Mouse (Mus musculus): ENCODE results near the gene Cbr3.
A peak's percentile ranks its signal among the peaks of the same experiment; 100 is the strongest.

The Cbr3 gene

DNA sequence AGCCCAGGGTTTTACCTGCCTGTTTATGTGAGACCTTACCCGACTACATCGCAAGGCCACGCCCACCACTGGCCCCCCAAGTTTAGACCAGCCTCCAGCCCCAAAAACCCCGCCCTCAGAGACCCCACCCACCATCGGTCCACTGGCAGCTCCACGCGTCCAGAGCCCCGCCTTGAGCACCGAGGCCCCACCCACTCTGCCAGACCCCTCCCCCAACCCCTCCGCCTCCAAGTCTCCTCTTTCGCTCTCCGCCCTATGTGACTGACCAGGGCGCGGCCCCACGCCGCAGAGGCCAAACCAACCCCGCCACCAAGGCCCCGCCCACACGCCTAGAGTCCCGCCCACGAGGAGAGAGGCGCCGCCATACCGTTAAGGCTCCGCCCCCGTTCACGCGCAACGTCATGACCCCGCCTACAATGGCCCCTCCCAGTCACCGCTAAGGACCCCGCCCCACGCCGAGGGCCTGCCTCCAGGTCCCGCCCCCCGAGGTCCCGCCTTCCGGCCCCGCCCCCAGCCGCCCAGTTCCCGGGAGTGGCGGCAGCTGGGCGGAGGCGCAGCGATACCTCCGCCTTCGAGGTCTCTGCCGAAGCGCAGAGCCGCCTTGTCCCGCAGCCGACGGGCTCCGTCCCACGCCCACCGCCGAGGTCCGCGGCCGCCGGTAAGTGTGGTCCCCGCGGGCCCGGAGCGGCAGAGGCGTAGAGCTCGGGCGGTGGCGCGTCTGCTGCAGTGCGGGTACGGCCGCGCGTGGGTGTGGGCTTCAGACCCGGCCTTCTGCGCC lies 28.6 kb downstream of the Cbr3 start, which contains the start of gene Dop1b:
Gene Dop1b (plus strand): TSS at position 494 of the 778 bp plus-strand sequence.
- peak; percentile 97 for DNase-seq (ENCODE audit: low read depth, low spot score)

DNA sequence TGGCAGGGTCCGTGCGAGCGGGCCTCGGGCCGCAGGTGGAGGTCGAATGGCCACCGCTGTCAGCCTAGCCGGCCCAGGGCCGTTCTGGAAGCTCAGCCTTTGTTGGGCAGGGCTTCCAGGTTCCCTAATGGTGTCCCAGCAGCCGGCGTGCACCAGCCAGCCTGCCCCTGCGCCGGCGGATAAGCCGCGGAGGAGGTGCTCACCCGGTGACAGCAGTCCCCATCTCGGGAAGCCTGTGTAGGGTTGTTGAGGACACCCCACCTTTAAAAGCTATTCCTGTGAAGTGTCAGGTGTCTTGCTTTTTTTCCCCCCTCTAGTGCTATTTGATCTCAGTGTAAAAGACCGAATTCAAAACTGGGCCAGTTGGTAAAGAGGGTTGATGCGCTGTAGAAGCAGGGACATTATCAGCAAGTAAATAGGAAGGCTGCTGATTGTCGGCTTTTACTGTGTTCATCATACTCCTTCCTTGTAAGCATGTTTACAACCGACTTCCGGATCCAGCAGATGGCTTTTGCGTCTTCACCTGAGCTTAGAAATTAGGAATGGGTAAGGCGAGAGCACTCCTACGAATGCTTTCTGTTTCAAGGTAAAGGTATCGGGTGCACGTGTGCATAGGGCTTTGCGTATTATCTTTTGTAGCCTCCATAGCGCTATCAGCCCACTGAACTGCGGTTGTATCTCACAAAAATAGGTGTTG lies 29.3 kb downstream of the Cbr3 start:
- DNase-seq (ENCODE audit: low read depth, low spot score): peak; percentile 48

DNA sequence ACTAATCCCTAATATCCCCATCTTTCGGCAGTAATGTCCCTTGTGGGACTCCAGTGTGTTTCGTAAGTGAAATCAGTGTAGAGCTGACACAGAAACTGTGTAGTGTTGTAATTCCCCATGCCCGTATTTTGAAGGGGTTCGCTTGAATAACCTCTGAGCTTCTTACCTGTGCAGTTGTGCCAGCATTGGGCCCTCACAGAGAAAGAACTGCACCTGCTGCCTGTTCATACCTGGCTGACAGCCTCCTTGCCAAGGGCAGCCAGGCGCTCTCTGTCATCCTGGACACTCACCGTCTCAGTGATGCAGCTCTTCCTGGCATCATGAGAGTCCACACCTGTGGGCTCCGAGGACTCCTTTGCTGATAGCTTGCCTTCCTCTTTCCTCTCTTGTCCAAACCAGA lies 30.0 kb downstream of the Cbr3 start:
- DNase-seq (ENCODE audit: low read depth, low spot score): no peak

DNA sequence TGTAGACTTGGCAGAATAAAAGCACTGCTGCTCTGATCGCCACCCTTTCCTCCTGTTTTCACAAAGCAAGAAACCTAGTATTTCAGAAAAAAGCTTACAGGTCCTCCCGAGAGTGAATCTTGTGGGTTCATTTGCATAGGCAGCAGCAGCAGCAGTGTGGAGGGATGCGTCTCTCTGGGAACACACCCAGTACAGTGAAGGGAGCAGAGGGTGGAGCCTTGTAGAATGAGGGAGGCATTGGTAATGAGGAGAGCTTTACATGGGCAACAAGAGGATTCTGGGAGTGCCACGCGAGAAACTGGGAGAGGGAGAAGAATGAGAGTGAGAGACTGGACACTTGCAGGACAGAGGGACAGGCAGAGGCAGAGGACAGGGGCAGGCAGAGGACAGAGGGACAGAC lies 31.4 kb downstream of the Cbr3 start:
- DNase-seq (ENCODE audit: low read depth, low spot score): no peak

DNA sequence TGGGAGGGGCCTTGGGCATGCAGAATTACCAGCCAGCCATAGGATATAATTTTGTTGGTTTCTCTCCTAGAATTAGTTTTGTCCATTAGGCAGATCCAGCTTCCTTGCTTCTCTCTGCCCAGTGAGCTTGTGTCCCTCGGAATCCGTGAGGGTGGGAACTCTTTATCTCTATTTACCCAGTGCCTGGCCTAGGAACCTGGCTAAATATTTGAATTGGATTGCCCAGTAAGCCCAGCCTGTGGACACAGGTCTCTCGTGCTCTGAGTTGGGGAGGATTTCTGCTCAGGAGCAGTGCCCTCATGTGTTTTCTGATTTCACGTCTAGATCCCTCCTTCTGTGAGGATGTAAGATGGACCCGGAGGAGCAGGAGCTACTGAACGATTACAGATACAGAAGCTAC lies 32.8 kb downstream of the Cbr3 start:
- no peak for DNase-seq (ENCODE audit: low read depth, low spot score)

DNA sequence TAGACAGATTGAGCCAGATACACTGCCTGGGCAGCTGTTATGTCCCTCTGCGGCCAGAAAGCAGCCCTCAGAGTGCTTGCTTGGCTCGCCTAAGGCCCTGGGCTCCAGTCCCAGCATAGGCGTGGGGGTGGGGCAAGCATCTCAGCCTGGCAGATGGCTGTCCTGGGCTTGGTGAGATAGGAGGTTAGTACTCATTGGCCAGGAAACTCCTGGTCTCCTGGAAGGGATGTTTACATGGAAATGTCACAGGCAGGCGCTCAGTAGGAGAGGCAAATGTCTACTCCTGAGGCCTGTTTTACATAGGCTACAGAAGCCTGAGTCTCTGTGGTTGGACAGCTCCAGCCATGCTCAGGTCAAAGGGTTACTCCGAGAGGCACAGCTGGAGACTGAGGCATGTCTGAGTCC lies 34.3 kb downstream of the Cbr3 start:
- no peak for DNase-seq (ENCODE audit: low read depth, low spot score)

DNA sequence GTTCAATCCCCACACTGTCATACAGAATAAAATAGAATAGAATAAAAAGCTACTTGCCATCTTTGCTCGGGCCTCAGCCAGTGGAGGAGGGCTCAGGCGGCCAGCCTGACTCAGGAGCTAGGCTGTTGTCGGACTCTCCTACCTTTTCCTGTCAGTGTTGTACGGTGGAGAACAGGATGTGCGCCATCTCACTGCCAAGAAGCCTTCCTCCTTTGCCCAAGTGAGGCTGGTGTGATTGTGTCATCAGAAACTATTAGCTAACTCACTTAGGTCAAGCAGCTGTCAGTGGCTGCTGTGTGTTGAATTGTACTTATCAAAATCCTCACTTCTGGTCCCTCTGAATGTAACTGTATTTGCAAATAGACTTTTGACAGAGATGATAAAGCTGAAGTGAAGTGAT lies 38.8 kb downstream of the Cbr3 start:
- DNase-seq (ENCODE audit: low read depth, low spot score): no peak

DNA sequence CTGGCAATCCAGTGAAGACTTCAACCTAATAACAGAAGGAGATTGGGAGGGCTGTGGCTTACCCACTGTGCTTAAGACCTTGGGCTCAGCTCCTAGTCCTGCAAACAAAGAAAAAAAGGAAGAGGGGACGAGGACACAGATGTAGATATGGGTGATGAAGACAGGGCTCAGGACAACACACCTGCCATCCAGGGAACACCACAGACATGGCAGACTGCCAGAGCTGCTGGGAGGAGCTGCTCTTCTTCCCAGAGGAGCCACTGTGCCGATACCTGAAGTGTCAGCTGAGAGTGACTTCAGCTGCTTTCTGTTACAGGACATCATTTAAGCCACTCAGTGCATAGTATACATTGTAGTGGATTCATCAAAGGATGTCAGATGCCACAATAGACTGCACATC lies 39.5 kb downstream of the Cbr3 start:
- no peak for DNase-seq (ENCODE audit: low read depth, low spot score)

DNA sequence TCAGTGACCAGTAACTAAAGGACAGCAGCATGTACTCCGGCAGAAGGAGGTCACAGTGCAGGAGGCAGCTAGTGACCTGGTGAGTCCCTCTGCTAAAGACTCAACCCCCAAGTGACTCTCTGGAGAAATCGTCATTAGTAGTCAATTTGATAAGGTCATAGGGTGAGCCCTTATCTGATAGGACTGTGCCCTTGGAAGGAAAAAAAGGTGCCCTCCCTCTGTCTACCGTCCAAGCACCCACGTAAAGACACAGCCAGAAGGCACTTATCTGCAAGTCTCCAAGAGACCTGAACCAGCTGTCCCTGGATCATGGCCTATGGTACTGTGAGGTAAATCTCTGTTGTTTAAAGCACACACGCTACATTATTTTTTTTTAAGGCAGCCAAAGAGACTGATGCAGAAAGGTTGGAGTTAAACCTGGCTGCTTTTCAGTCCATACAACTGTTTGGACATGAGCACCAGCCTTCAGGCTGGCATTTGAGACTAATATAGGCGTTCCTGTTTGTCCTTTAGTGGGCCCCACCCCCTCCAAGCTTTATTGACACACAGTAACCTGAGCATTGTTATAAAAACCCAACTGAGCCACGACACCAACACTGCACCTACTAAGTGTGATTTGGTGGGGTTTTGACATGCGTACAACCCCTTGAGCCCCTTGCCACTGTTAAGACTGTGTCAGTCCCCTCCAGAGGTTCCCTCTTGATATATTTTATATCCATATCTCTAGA lies 42.6 kb downstream of the Cbr3 start:
- DNase-seq (ENCODE audit: low read depth, low spot score): no peak

DNA sequence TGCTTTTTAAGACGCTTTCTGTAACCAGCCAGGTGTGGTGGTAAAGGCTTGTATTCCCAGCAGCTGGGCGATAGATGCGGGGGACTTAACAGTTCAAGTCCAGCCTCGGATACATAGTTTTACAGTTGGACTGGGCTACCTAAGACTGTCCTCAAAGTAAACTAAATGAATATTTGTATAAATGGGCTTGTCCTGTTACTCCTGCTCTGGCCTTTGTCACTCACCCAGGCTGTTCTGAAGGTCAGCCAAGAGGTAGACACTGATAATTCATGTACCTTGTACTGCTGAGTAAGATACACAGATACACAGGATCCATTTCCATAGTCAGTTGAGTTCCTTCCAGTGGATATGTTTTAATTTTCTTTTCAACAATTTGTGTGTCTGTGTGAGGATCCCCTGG lies 43.2 kb downstream of the Cbr3 start:
- DNase-seq (ENCODE audit: low read depth, low spot score): no peak

DNA sequence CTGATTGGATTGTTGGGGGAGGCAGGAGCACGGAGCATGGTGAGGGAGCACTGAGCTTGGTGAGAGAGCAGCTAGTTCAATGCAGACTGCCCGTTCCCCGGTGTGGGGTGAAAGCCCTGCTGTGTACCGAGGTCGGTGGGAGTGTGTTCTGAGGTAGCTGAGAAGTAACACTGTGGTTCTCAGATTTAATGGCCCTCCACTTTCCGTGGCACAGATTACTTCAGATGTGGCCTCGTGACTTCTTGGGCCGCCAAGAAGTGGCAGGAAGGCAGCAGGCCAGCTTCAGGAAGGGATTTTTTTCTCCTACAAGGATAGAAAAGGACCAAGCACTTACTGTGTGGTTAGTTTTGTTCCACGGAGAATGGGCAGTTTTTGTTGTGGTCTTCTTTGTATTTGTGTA lies 45.7 kb downstream of the Cbr3 start:
- no peak for DNase-seq (ENCODE audit: low read depth, low spot score)

DNA sequence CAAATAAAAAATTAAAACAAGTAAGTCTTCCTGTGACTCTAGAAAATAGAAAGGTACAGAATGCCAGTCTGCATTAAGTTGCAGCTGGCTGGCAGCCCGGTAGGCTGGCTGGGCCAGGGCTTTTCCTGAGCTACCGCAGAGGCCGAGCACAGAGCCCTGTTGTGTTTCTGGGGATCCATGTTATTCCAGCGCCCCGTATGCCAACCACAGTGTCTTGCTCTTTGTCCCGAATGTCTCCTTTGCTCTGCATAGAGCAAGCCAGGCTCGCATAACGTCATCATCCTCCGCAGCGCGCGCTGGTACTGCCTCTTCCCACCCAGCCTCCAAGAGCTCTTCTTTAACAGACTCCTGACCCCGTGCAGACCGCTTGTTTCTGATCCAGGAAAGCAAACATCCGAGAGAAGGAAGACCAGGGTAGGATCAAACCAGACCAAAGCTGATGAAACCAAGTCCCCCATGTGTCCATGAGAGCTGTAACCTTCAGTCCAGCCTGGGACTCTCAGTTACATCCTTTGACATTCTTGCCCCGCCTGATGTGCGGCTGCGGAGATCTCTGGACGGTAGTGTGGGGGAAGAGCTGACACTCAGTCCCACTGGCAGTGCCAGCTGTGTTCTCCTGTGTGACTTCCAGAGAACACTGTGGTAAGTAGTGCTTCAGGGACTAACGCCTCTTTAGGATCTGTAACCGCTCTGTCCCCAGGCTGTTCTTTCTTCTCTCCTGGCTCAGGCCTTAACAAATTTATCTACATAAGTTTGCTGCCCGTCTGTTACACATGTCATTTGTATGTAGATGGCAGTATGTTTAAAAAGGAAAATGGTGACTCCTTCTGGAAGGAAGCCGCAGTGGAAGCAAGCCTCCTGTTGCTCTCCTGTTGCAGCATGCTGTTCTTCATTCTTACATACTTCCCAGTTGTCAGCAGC lies 47.0 kb downstream of the Cbr3 start:
- DNase-seq (ENCODE audit: low read depth, low spot score): no peak

DNA sequence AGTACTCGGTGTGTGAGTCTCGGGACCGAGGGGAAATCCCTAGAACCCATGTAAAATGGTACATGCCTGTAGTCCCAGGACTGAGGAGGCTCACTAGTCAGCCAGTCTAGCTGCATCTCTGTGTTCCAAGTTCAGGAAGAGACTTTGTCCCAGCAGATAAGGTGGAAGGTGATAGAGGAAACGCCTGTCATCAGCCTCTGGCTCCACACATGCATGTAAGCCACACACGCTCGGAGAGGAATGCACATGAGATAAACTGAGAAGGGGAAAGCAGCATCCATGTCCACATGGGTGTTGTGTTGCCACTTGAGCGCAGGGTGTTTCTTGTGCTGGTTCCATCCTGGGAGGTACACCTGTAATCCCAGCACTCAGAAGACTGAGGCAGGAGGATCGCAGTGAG lies 48.3 kb downstream of the Cbr3 start:
- DNase-seq (ENCODE audit: low read depth, low spot score): no peak

DNA sequence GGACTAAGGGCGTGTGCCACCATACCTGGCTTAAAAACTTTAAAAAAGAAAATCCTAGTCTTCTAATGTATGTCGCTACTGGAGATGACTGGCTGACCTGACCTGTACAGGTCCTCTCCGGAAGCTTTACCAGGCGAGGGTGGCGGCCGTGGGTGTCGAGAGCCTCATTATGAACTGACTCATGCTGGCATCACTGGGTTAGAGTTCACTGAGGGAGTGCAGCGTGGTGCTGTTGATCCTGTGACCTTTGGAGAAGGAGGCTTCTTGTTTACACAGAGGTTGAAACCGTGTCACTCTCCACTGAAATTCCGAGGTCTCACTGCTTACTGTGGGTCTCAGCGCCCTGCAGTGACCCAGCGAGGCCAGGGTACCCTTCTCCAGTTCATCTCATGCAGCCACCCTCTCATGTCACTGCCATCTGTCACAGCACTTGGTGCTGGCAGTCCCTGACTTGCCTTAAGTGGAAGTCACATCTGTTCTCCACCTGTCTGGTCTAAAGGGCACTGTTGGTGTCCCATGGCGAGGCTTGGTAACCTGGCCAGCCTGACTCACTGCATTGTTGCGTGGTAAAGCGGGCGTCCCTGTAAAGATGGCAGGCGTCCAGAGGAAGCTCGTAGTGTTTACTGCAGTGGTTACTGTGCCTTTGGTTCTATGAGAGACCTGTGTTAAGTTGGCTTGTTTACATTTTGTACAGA lies 50.0 kb downstream of the Cbr3 start:
- no peak for DNase-seq (ENCODE audit: low read depth, low spot score)

DNA sequence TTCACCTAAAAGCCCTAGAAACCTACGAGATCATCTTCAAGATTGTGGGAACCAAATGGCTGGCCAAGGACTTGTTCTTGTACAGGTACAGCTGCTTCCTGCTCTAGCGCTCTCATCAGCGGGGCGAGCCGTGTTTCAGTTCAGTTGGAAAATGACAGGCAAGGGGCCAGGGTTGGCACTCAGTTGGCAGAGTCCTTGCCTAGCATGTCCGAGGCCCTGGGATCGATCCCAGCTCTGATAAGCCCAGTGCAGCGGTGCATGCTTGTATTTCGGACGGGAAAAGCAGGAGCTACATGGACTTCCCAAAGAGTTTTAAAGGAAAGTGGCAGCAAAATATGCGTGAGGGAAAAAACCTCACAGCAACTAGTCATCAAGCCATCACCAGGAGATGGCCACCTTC lies 56.2 kb downstream of the Cbr3 start:
- no peak for DNase-seq (ENCODE audit: low read depth, low spot score)
